Comparison of ENCODE assay signal across 24 mouse cellular contexts in the genomic region with DNA sequence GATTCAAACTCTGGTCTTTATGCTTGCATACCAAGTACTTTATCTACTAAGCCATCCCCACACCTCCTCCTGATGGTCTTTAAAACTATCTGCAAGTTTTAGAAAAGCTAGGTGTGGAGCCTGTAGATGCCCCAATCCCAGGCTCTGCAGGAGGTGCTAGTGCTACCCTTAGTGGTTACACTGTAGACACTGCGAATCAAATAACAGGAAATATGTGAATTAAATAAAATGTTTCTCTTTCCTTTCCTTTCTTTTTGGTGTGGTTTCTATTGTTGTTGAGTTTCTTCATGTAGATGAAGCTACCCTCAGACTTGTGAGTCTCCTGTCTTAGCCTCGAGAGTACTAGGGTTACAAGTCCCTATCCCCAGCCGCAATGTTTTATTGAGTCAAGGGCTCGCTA. TPM values are rescaled to one million over a fixed set of nuclear protein-coding genes. Genes with fewer than 3 reads are reported as not detected.
DNase-seq lines count a peak whose midpoint lies in the region; ATAC-seq and TF ChIP-seq lines count a peak whose summit lies in the region.
"Had no signal": no experiment of that assay in that cellular context is flagged by ENCODE, and none has a peak within 500 bp of the region (broad histone marks: within the 10 kb centered on the region; RNA-seq: fewer than 3 reads in every experiment).

No protein-coding gene starts in this region.

- H3K27me3 ChIP-seq in spleen, adult 2 months (ENCODE audit: control insufficient read depth, insufficient read depth, low read length), result no peaks in the 10 kb centered on the region
- no peaks in the 10 kb centered on the region for H3K27me3 ChIP-seq in stomach, embryonic 16.5 days (ENCODE audit: control insufficient read depth, insufficient read depth, low read length)
- H3K27me3 ChIP-seq: forebrain, embryonic 13.5 days; heart, embryonic 13.5 days; hindbrain, embryonic 15.5 days had no signal

- no peaks in the 10 kb centered on the region for H3K9me3 ChIP-seq in stomach, embryonic 16.5 days (replicated peaks; ENCODE audit: control insufficient read depth, low read length)
- H3K9me3 ChIP-seq: embryonic facial prominence, embryonic 10.5 days; forebrain, embryonic 13.5 days; heart, embryonic 13.5 days; hindbrain, embryonic 15.5 days had no signal

- 70% methylated on average over 4 of the region's 4 CpGs for WGBS in spleen, adult 2 months
- WGBS in stomach, embryonic 16.5 days, result 92% methylated on average over 4 of the region's 4 CpGs

- H3K27ac ChIP-seq in spleen, adult 2 months (ENCODE audit: insufficient read depth, low read length), result peak overlapping the region; percentile 82
- peak overlapping the region; percentile 67; the same call in 1 of the 2 replicates for H3K27ac ChIP-seq in stomach, embryonic 16.5 days (ENCODE audit: low read length)
- H3K27ac ChIP-seq: embryonic facial prominence, embryonic 10.5 days; forebrain, embryonic 13.5 days; gastrocnemius, adult 2 months; heart, embryonic 13.5 days; hindbrain, embryonic 15.5 days had no signal

- peaks cover 24% of the 10 kb centered on the region for H3K36me3 ChIP-seq in spleen, adult 2 months (ENCODE audit: control insufficient read depth, insufficient read depth, low read length)
- H3K36me3 ChIP-seq in stomach, embryonic 16.5 days (ENCODE audit: control insufficient read depth, insufficient read depth, low read length), result peaks cover 23% of the 10 kb centered on the region

- H3K4me2 ChIP-seq in stomach, embryonic 16.5 days (ENCODE audit: low read depth, low read length), result no peak overlapping the region
- H3K4me2 ChIP-seq: forebrain, embryonic 13.5 days; heart, embryonic 13.5 days; hindbrain, embryonic 15.5 days had no signal

- H3K4me3 ChIP-seq in spleen, adult 2 months (ENCODE audit: extremely low read depth, insufficient read depth, insufficient read length), result no peak overlapping the region
- H3K4me3 ChIP-seq in stomach, embryonic 16.5 days (replicated peaks; ENCODE audit: low read length), result no peak overlapping the region
- H3K4me3 ChIP-seq: embryonic facial prominence, embryonic 10.5 days; forebrain, embryonic 13.5 days; gastrocnemius, adult 2 months; heart, embryonic 13.5 days; hindbrain, embryonic 15.5 days had no signal

- peak in 1 of 2 experiments; percentile 21 for DNase-seq in spleen, adult 2 months (ENCODE audit: low read depth in 1 of 2, low spot score in 2 of 2)
- no peak for DNase-seq in spleen, adult 18-20 months
- DNase-seq in adrenal gland, adult (ENCODE audit: inconsistent age in 2 of 2, low spot score in 1 of 2), result no peak
- DNase-seq in c-Kit-positive CD71-positive TER-119-positive erythroid progenitor cells, embryonic 14.5 days (ENCODE audit: low spot score), result no peak
- no peak for DNase-seq in kidney, postnatal 10 days
- DNase-seq: adrenal gland, adult 2 months; adrenal gland, postnatal 25 days; B cell, adult 2 months; cerebellum, adult 2 months; cerebellum, postnatal 10 days; forebrain, postnatal 0 days; gastrocnemius, adult 2 months; gastrocnemius, postnatal 25 days; heart, postnatal 36 days had no signal

- TF ChIP-seq CTCF in spleen, adult 2 months (IDR thresholded peaks at IDR 0.05; ENCODE audit: extremely low read depth, insufficient read depth, insufficient read length, insufficient replicate concordance), result no peak

- ATAC-seq in CD4-positive, CD25-positive, alpha-beta regulatory T cell, adult 4 months, result peak; percentile 72
- peak; percentile 76 for ATAC-seq in inflammation-experienced regulatory T-cells, adult 6 months
- ATAC-seq in stomach, embryonic 16.5 days (ENCODE audit: insufficient read depth, low FRiP score), result no peak
- ATAC-seq: forebrain, embryonic 13.5 days; forebrain, postnatal 0 days had no signal

- no peaks in the 10 kb centered on the region for H3K4me1 ChIP-seq in spleen, adult 2 months (ENCODE audit: control insufficient read depth, insufficient read depth, insufficient read length)
- H3K4me1 ChIP-seq in stomach, embryonic 16.5 days (ENCODE audit: control insufficient read depth, insufficient read depth, low read length), result 0 out of 2 replicates have a peak, but pooled peaks cover 3% of the 10 kb centered on the region
- H3K4me1 ChIP-seq: embryonic facial prominence, embryonic 10.5 days; forebrain, embryonic 13.5 days; heart, embryonic 13.5 days; hindbrain, embryonic 15.5 days had no signal

- H3K9ac ChIP-seq in stomach, embryonic 16.5 days (ENCODE audit: low read length), result no peak overlapping the region
- H3K9ac ChIP-seq: forebrain, embryonic 13.5 days; forebrain, postnatal 0 days; heart, embryonic 13.5 days; hindbrain, embryonic 15.5 days had no signal

- no peak for TF ChIP-seq POLR2A in spleen, adult 2 months (IDR thresholded peaks at IDR 0.05; ENCODE audit: low read depth, low read length)

RNA-seq across cellular contexts. Expression of a gene that starts 10.2 kb away (rescaled TPM):
- 0.16 and 0.23 TPM in 2 replicates for polyA plus RNA-seq in spleen, adult 2 months (2012; rRNA removed)
- not detected for polyA plus RNA-seq in CD4-positive, CD25-positive, alpha-beta regulatory T cell, adult 4 months (2017; shearing (Covaris generic))
- under 1 TPM in 1 of 3 experiments, not detected in 2; 0.83 TPM for polyA plus RNA-seq in inflammation-experienced regulatory T-cells, adult 6 months (2017; shearing (Covaris generic))
- 0.21 TPM in 1 of 2 replicates, not detected in the other for polyA plus RNA-seq in stomach, embryonic 16.5 days (2015; fragmentation: Nextera tagmentation; extraction: Ambion mirVana)
- polyA plus RNA-seq: embryonic facial prominence, embryonic 10.5 days; embryonic facial prominence, embryonic 14.5 days; forebrain, embryonic 13.5 days; forebrain, postnatal 0 days; heart, embryonic 13.5 days; heart, postnatal 0 days; hindbrain, embryonic 11.5 days; hindbrain, embryonic 15.5 days had no signal

RNA-seq across cellular contexts. Expression of a gene that starts 11.0 kb away (rescaled TPM):
- polyA plus RNA-seq in spleen, adult 2 months (2012; rRNA removed), result 18.3 and 24.5 TPM in 2 replicates
- 100 to 1,000 TPM in 1 of 2 experiments, 10 to 100 TPM in 1; 83.6 to 102 TPM for polyA plus RNA-seq in CD4-positive, CD25-positive, alpha-beta regulatory T cell, adult 4 months (2017; shearing (Covaris generic))
- polyA plus RNA-seq in inflammation-experienced regulatory T-cells, adult 6 months (2017; shearing (Covaris generic)), result 100 to 1,000 TPM; 103 to 142 (median 121) TPM
- polyA plus RNA-seq in stomach, embryonic 16.5 days (2015; fragmentation: Nextera tagmentation; extraction: Ambion mirVana), result 78.6 and 84.0 TPM in 2 replicates

RNA-seq across cellular contexts. Expression of a gene that starts 18.1 kb away (rescaled TPM):
- polyA plus RNA-seq in spleen, adult 2 months (2012; rRNA removed), result 0.08 and 0.15 TPM in 2 replicates
- polyA plus RNA-seq in CD4-positive, CD25-positive, alpha-beta regulatory T cell, adult 4 months (2017; shearing (Covaris generic)), result under 1 TPM in 1 of 2 experiments, not detected in 1; 0.38 TPM
- polyA plus RNA-seq in inflammation-experienced regulatory T-cells, adult 6 months (2017; shearing (Covaris generic)), result under 1 TPM in 1 of 3 experiments, not detected in 2; 0.27 TPM
- polyA plus RNA-seq in stomach, embryonic 16.5 days (2015; fragmentation: Nextera tagmentation; extraction: Ambion mirVana), result 0.23 and 0.45 TPM in 2 replicates
- polyA plus RNA-seq: adrenal gland, adult 2 months; heart, postnatal 0 days had no signal

RNA-seq across cellular contexts. Expression of a gene that starts 38.2 kb away (rescaled TPM):
- polyA plus RNA-seq in spleen, adult 2 months (2012; rRNA removed), result 6.9 and 9.0 TPM in 2 replicates
- 10 to 100 TPM; 28.6 to 32.8 TPM for polyA plus RNA-seq in CD4-positive, CD25-positive, alpha-beta regulatory T cell, adult 4 months (2017; shearing (Covaris generic))
- polyA plus RNA-seq in inflammation-experienced regulatory T-cells, adult 6 months (2017; shearing (Covaris generic)), result 10 to 100 TPM; 27.1 to 43.4 (median 31.9) TPM
- 42.5 and 42.7 TPM in 2 replicates for polyA plus RNA-seq in stomach, embryonic 16.5 days (2015; fragmentation: Nextera tagmentation; extraction: Ambion mirVana)

RNA-seq across cellular contexts. Expression of a gene that starts 38.3 kb away (rescaled TPM):
- 29.9 and 34.6 TPM in 2 replicates for polyA plus RNA-seq in spleen, adult 2 months (2012; rRNA removed)
- 1 to 10 TPM; 1.8 to 3.9 TPM for polyA plus RNA-seq in CD4-positive, CD25-positive, alpha-beta regulatory T cell, adult 4 months (2017; shearing (Covaris generic))
- under 1 TPM; 0.36 to 0.90 (median 0.47) TPM for polyA plus RNA-seq in inflammation-experienced regulatory T-cells, adult 6 months (2017; shearing (Covaris generic))
- polyA plus RNA-seq in stomach, embryonic 16.5 days (2015; fragmentation: Nextera tagmentation; extraction: Ambion mirVana), result 64.0 and 68.3 TPM in 2 replicates
